Mouse (Mus musculus) erythroblast, embryonic 14.5 days (primary cell): Measurements from ENCODE around the gene Ccdc43.
"Not testable (repeated sequence)": the region's sequence is repeated elsewhere in the genome, so short reads cannot be mapped to it uniquely, and the experiment has no call there.

Experiments
- GATA1 ChIP-seq: IDR thresholded peaks from 2 replicates; pipeline ENCODE4 v1.6.1; 2012; ENCODE audit warnings: low read length, inconsistent platforms, mixed read lengths
- TAL1 ChIP-seq: IDR thresholded peaks from 3 replicates; pipeline ENCODE4 v1.6.1; 2012; ENCODE audit warnings: low read length, inconsistent platforms, mixed read lengths

- not testable (repeated sequence) for TF ChIP-seq GATA1, TAL1
Measured at GRCm38 (mm10) chr11:102714578-102714977, 17.0 kb upstream of the Ccdc43 start.
